Mouse (Mus musculus): ENCODE measurements around the gene Tfap2a. TPM values are rescaled to one million over a fixed set of nuclear protein-coding genes. Genes with fewer than 3 reads are reported as not detected.

Gene Tfap2a
- total and polyA plus RNA-seq, 3 experiments = not detected

GRCm38 (mm10) chr13:40737761-40738160 is 415 bp downstream of the Tfap2a start:
- no peaks in the 10 kb centered on the region for H3K36me3 ChIP-seq (ENCODE audit: control insufficient read depth in 1 of 2, insufficient read depth in 2 of 2, low read length in 2 of 2)
- no peaks in the 10 kb centered on the region for H3K79me2 ChIP-seq (ENCODE audit: control insufficient read depth, insufficient read depth, low read length, poor library complexity)
- H3K27me3 ChIP-seq (ENCODE audit: control insufficient read depth in 1 of 2, insufficient read depth in 2 of 2, low read length in 2 of 2) = no peaks in the 10 kb centered on the region
- H3K27ac ChIP-seq (ENCODE audit: control insufficient read depth, low read depth, low read length) = no peak overlapping the region
- no peak overlapping the region for H3K9ac ChIP-seq (ENCODE audit: control insufficient read depth, low read depth, low read length, poor library complexity, severe bottlenecking)
- no peaks in the 10 kb centered on the region for H3K9me3 ChIP-seq (replicated peaks; ENCODE audit: insufficient read depth, low read length)
- DNase-seq (ENCODE audit: low read depth, low spot score) = no peak
- no peaks in the 10 kb centered on the region for H3K4me1 ChIP-seq (ENCODE audit: control insufficient read depth in 1 of 2, insufficient read depth in 2 of 2, low read length in 2 of 2)
- TF ChIP-seq GABPA (IDR thresholded peaks at IDR 0.05; ENCODE audit: low read depth, low read length) (no peak), POLR2AphosphoS2 (IDR thresholded peaks at IDR 0.05; ENCODE audit: low read length) (no peak), MEF2A (IDR thresholded peaks at IDR 0.05; ENCODE audit: extremely low read depth, insufficient replicate concordance, low read depth, low read length, poor library complexity, severe bottlenecking) (no peak), EP300 (IDR thresholded peaks at IDR 0.05; ENCODE audit: low read depth in 1 of 2, low read length in 2 of 2) (no peak), KAT2A (conservative IDR thresholded peaks at IDR 0.05; ENCODE audit: low read depth, low read length) (no peak), USF2 (IDR thresholded peaks at IDR 0.05; ENCODE audit: borderline replicate concordance in 1 of 2, insufficient read depth in 1 of 2, low read depth in 1 of 2, low read length in 2 of 2) (no peak), ZMIZ1 (IDR thresholded peaks at IDR 0.05; ENCODE audit: low read depth, low read length) (no peak), SIN3A (IDR thresholded peaks at IDR 0.05; ENCODE audit: low read length) (no peak), MXI1 (IDR thresholded peaks at IDR 0.05; ENCODE audit: low read depth, low read length) (no peak)
- no peak overlapping the region for H3K4me3 ChIP-seq (ENCODE audit: control insufficient read depth in 1 of 2, insufficient read depth in 1 of 2, low read depth in 2 of 2, low read length in 2 of 2)

GRCm38 (mm10) chr13:40737099-40737498 is 1.1 kb downstream of the Tfap2a start:
- H3K79me2 ChIP-seq (ENCODE audit: control insufficient read depth, insufficient read depth, low read length, poor library complexity) = no peaks in the 10 kb centered on the region
- H3K36me3 ChIP-seq (ENCODE audit: control insufficient read depth in 1 of 2, insufficient read depth in 2 of 2, low read length in 2 of 2) = no peaks in the 10 kb centered on the region
- H3K27me3 ChIP-seq (ENCODE audit: control insufficient read depth in 1 of 2, insufficient read depth in 2 of 2, low read length in 2 of 2) = no peaks in the 10 kb centered on the region
- DNase-seq (ENCODE audit: low read depth, low spot score) = no peak
- no peaks in the 10 kb centered on the region for H3K9me3 ChIP-seq (replicated peaks; ENCODE audit: insufficient read depth, low read length)
- H3K27ac ChIP-seq (ENCODE audit: control insufficient read depth, low read depth, low read length) = no peak overlapping the region
- TF ChIP-seq POLR2AphosphoS2 (IDR thresholded peaks at IDR 0.05; ENCODE audit: low read length) = no peak
- TF ChIP-seq EP300 (IDR thresholded peaks at IDR 0.05; ENCODE audit: low read depth in 1 of 2, low read length in 2 of 2) = no peak
- TF ChIP-seq TCF12 (IDR thresholded peaks at IDR 0.05; ENCODE audit: low read depth, low read length) = no peak
- no peak for TF ChIP-seq NRF1 (IDR thresholded peaks at IDR 0.05; ENCODE audit: insufficient read depth, low read depth, low read length, poor library complexity, severe bottlenecking)
- no peak for TF ChIP-seq SMC3 (IDR thresholded peaks at IDR 0.05; ENCODE audit: low read depth, low read length)
- TF ChIP-seq MAFK (IDR thresholded peaks at IDR 0.05; ENCODE audit: borderline replicate concordance, low read depth, low read length) = no peak
- TF ChIP-seq ZKSCAN1 (IDR thresholded peaks at IDR 0.05; ENCODE audit: low read depth, low read length) = no peak
- no peak for TF ChIP-seq HCFC1 (IDR thresholded peaks at IDR 0.05; ENCODE audit: low read depth, low read length)
- TF ChIP-seq MAX (IDR thresholded peaks at IDR 0.05; ENCODE audit: low read length) = no peak
- no peak overlapping the region for H3K4me3 ChIP-seq (ENCODE audit: control insufficient read depth in 1 of 2, insufficient read depth in 1 of 2, low read depth in 2 of 2, low read length in 2 of 2)
- H3K4me1 ChIP-seq (ENCODE audit: control insufficient read depth in 1 of 2, insufficient read depth in 2 of 2, low read length in 2 of 2) = no peaks in the 10 kb centered on the region
- no peak overlapping the region for H3K9ac ChIP-seq (ENCODE audit: control insufficient read depth, low read depth, low read length, poor library complexity, severe bottlenecking)
